Mouse (Mus musculus) gastrocnemius, adult 18-20 months (tissue): Measurements from ENCODE around the gene Cd200. TPM values are rescaled to one million over a fixed set of nuclear protein-coding genes. Genes with fewer than 3 reads are reported as not detected.
"Not testable (repeated sequence)": the region's sequence is repeated elsewhere in the genome, so short reads cannot be mapped to it uniquely, and the experiment has no call there.

Experiments used
- DNase-seq: peaks from one replicate; pipeline ENCODE4 v3.0.0; 2021; ENCODE audit warnings: low spot score
- long read RNA-seq, 2 experiments: library from polyadenylated mRNA; stranded (forward); transcript quantifications; one replicate each; pipeline ENCODE4 v2.0.0; 2021
- total RNA-seq, 2 experiments: library from RNA; stranded (reverse); gene quantifications; 2 replicates each; pipeline ENCODE4 v1.2.3; 2021

Cd200 gene
- 10 to 100 TPM; 11.3 to 18.1 TPM for total RNA-seq
- long read RNA-seq, experiment 1, partial matches to known transcripts: 2 of 13 reads
- long read RNA-seq, experiment 1, other reads (novel, unspliced or antisense): 4 of 13 reads
- long read RNA-seq, experiment 2, transcript Cd200-202 (6 exons, 2,347 nt): major isoform, 5 of 12 reads
- long read RNA-seq, experiment 2, partial matches to known transcripts: 0 of 12 reads
- long read RNA-seq, experiment 2, other reads (novel, unspliced or antisense): 3 of 12 reads

GRCm38 (mm10) chr16:45408425-45409063 is at the start of gene Cd200:
Cd200 (minus strand) TSS chr16:45409053.
- peak; percentile 20 for DNase-seq

GRCm38 (mm10) chr16:45454762-45455161 is 45.9 kb upstream of the Cd200 start:
- no peak for DNase-seq

- no peak for DNase-seq
Observed at GRCm38 (mm10) chr16:45437230-45437739, 28.4 kb upstream of the Cd200 start.

GRCm38 (mm10) chr16:45435591-45435990 is 26.7 kb upstream of the Cd200 start:
- DNase-seq: no peak

GRCm38 (mm10) chr16:45427651-45428050 is 18.8 kb upstream of the Cd200 start:
- no peak for DNase-seq

- DNase-seq: no peak
Observed at GRCm38 (mm10) chr16:45413497-45413896, 4.6 kb upstream of the Cd200 start.

- DNase-seq: not testable (repeated sequence)
Observed at GRCm38 (mm10) chr16:45409064-45409446, 202 bp upstream of the Cd200 start.

GRCm38 (mm10) chr16:45407645-45408400 is 1.0 kb downstream of the Cd200 start:
- DNase-seq: no peak

GRCm38 (mm10) chr16:45407091-45407490 is 1.8 kb downstream of the Cd200 start:
- no peak for DNase-seq

- no peak for DNase-seq
Observed at GRCm38 (mm10) chr16:45402951-45403350, 5.9 kb downstream of the Cd200 start.

- no peak for DNase-seq
Observed at GRCm38 (mm10) chr16:45402036-45402435, 6.8 kb downstream of the Cd200 start.

GRCm38 (mm10) chr16:45399947-45400555 is 8.8 kb downstream of the Cd200 start:
- no peak for DNase-seq

- DNase-seq: no peak
Observed at GRCm38 (mm10) chr16:45399411-45399810, 9.4 kb downstream of the Cd200 start.

GRCm38 (mm10) chr16:45397440-45397839 is 11.4 kb downstream of the Cd200 start:
- DNase-seq: no peak

GRCm38 (mm10) chr16:45392246-45392645 is 16.6 kb downstream of the Cd200 start:
- DNase-seq: no peak

- no peak for DNase-seq
Observed at GRCm38 (mm10) chr16:45391680-45392079, 17.2 kb downstream of the Cd200 start.

- no peak for DNase-seq
Observed at GRCm38 (mm10) chr16:45390286-45390956, 18.4 kb downstream of the Cd200 start.

- DNase-seq: no peak
Observed at GRCm38 (mm10) chr16:45389833-45390232, 19.0 kb downstream of the Cd200 start.

GRCm38 (mm10) chr16:45389041-45389440 is 19.8 kb downstream of the Cd200 start:
- DNase-seq: no peak

GRCm38 (mm10) chr16:45381811-45382210 is 27.0 kb downstream of the Cd200 start:
- DNase-seq: no peak

GRCm38 (mm10) chr16:45378959-45379358 is 29.9 kb downstream of the Cd200 start:
- DNase-seq: no peak
